Mouse (Mus musculus): ENCODE data around the gene Katnal1. TPM values are rescaled to one million over a fixed set of nuclear protein-coding genes. Genes with fewer than 3 reads are reported as not detected.
A peak's percentile ranks its signal among the peaks of the same experiment; 100 is the strongest.

Katnal1 gene
- polyA plus RNA-seq, 1 experiment: 2.4 TPM

- Histone ChIP-seq H3K4me3 (ENCODE audit: extremely low read depth, insufficient read depth, insufficient read length) (no peak overlapping the region), H3K36me3 (ENCODE audit: control insufficient read depth, insufficient read depth, low read length) (no peaks in the 10 kb centered on the region), H3K4me1 (ENCODE audit: control insufficient read depth, insufficient read depth, insufficient read length) (no peaks in the 10 kb centered on the region), H3K27me3 (ENCODE audit: control insufficient read depth, insufficient read depth, low read length) (no peaks in the 10 kb centered on the region), H3K27ac (ENCODE audit: insufficient read depth, low read length) (no peak overlapping the region)
- no peak for TF ChIP-seq POLR2A (IDR thresholded peaks at IDR 0.05; ENCODE audit: low read depth, low read length)
- no peak for TF ChIP-seq CTCF (IDR thresholded peaks at IDR 0.05; ENCODE audit: extremely low read depth, insufficient read depth, insufficient read length, insufficient replicate concordance)
- no peak for DNase-seq (ENCODE audit: low read depth in 1 of 2, low spot score in 2 of 2)
- WGBS: 84% methylated on average over 8 of the region's 8 CpGs
Observed at GRCm38 (mm10) chr5:148933767-148934166, 4.6 kb upstream of the Katnal1 start.

- no peak for DNase-seq (ENCODE audit: low read depth in 1 of 2, low spot score in 2 of 2)
- Histone ChIP-seq H3K27me3 (ENCODE audit: control insufficient read depth, insufficient read depth, low read length) (no peaks in the 10 kb centered on the region), H3K27ac (ENCODE audit: insufficient read depth, low read length) (no peak overlapping the region), H3K4me1 (ENCODE audit: control insufficient read depth, insufficient read depth, insufficient read length) (no peaks in the 10 kb centered on the region), H3K4me3 (ENCODE audit: extremely low read depth, insufficient read depth, insufficient read length) (no peak overlapping the region), H3K36me3 (ENCODE audit: control insufficient read depth, insufficient read depth, low read length) (no peaks in the 10 kb centered on the region)
- TF ChIP-seq CTCF (IDR thresholded peaks at IDR 0.05; ENCODE audit: extremely low read depth, insufficient read depth, insufficient read length, insufficient replicate concordance): no peak
- TF ChIP-seq POLR2A (IDR thresholded peaks at IDR 0.05; ENCODE audit: low read depth, low read length): no peak
- WGBS: 71% methylated on average over 1 of the region's 1 CpGs
Observed at GRCm38 (mm10) chr5:148931301-148931700, 2.2 kb upstream of the Katnal1 start.

DNA sequence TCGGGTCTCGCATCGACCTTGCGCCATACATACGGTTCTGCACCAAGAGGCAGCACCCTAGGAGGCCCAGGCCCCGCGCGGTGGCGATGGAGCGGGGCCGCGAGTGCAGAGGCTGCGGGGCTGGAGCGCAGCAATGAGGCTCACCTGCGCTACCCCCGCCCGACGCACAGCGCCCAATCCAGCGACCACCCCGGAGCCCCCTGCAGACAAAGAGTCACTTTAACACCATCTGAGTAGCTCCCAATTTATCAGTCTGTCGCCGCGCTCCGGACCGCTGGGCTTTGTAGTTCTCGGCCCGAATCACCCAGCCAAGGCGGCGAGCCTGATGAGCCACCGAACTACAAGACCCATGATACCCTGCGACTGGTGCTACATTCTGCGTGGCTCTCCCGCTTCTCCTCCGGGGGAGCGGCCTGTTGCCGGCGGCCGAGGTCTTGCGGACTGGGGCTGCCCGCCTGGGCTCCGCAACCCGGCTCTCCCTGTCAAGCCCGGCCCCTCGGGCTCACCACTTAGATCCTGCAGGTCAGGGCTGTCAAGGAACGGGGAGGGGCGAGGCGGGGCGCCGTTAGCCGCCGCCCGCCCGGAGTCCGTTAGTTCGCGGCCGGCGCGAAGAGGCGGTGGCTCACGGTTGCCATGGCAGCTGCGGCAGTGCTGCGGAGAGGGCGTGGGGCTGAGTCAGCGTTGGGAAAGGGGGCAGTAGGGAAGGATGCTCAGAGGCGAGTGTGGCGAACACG, 571 bp downstream of the Katnal1 start:
- Histone ChIP-seq H3K27ac (ENCODE audit: insufficient read depth, low read length) (peak overlapping the region; percentile 79), H3K27me3 (ENCODE audit: control insufficient read depth, insufficient read depth, low read length) (no peaks in the 10 kb centered on the region), H3K36me3 (ENCODE audit: control insufficient read depth, insufficient read depth, low read length) (no peaks in the 10 kb centered on the region), H3K4me3 (ENCODE audit: extremely low read depth, insufficient read depth, insufficient read length) (peak overlapping the region; percentile 70), H3K4me1 (ENCODE audit: control insufficient read depth, insufficient read depth, insufficient read length) (no peaks in the 10 kb centered on the region)
- WGBS: under 1% methylated on average over 69 of the region's 69 CpGs
- TF ChIP-seq CTCF (IDR thresholded peaks at IDR 0.05; ENCODE audit: extremely low read depth, insufficient read depth, insufficient read length, insufficient replicate concordance) (no peak), POLR2A (IDR thresholded peaks at IDR 0.05; ENCODE audit: low read depth, low read length) (no peak)
- peak; percentile 79 to 90 for DNase-seq (ENCODE audit: low read depth in 1 of 2, low spot score in 2 of 2)

DNA sequence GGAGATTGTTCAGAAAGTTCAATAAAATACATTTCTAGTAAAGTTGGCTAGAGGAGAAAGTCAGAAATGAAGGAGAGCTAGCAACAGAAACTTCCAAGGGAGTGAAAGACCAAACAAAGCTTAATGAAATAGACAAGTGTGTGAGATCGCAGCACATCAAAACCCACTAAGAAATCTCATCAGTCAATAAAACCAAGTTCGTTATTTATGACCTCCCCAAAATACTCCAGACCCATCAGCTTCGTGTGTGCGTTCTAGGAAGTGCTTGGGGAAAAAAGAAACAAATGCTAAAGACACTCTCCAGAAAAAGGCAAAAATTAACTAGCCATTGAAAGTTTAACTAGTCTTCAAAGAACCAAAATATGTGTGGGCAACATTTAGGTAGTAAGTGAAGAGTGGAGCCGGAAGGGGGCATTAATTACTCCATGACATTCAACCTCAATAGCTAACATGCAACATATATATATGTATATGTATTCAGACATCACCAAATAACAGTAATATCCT, 1.4 kb downstream of the Katnal1 start:
- TF ChIP-seq POLR2A (IDR thresholded peaks at IDR 0.05; ENCODE audit: low read depth, low read length) (no peak), CTCF (IDR thresholded peaks at IDR 0.05; ENCODE audit: extremely low read depth, insufficient read depth, insufficient read length, insufficient replicate concordance) (no peak)
- H3K4me3 ChIP-seq (ENCODE audit: extremely low read depth, insufficient read depth, insufficient read length): peak overlapping the region; percentile 70; the same call in 1 of the 2 replicates
- no peaks in the 10 kb centered on the region for H3K36me3 ChIP-seq (ENCODE audit: control insufficient read depth, insufficient read depth, low read length)
- no peak for DNase-seq (ENCODE audit: low read depth in 1 of 2, low spot score in 2 of 2)
- no peak overlapping the region for H3K27ac ChIP-seq (ENCODE audit: insufficient read depth, low read length)
- no peaks in the 10 kb centered on the region for H3K4me1 ChIP-seq (ENCODE audit: control insufficient read depth, insufficient read depth, insufficient read length)
- WGBS: 46% methylated on average over 5 of the region's 5 CpGs
- H3K27me3 ChIP-seq (ENCODE audit: control insufficient read depth, insufficient read depth, low read length): no peaks in the 10 kb centered on the region

GRCm38 (mm10) chr5:148924586-148924985, 4.5 kb downstream of the Katnal1 start:
- WGBS: 97% methylated on average over 12 of the region's 12 CpGs
- H3K27ac ChIP-seq (ENCODE audit: insufficient read depth, low read length): no peak overlapping the region
- H3K4me1 ChIP-seq (ENCODE audit: control insufficient read depth, insufficient read depth, insufficient read length): no peaks in the 10 kb centered on the region
- DNase-seq (ENCODE audit: low read depth in 1 of 2, low spot score in 2 of 2): no peak
- H3K36me3 ChIP-seq (ENCODE audit: control insufficient read depth, insufficient read depth, low read length): no peaks in the 10 kb centered on the region
- H3K4me3 ChIP-seq (ENCODE audit: extremely low read depth, insufficient read depth, insufficient read length): no peak overlapping the region
- TF ChIP-seq POLR2A (IDR thresholded peaks at IDR 0.05; ENCODE audit: low read depth, low read length): no peak
- no peak for TF ChIP-seq CTCF (IDR thresholded peaks at IDR 0.05; ENCODE audit: extremely low read depth, insufficient read depth, insufficient read length, insufficient replicate concordance)
- no peaks in the 10 kb centered on the region for H3K27me3 ChIP-seq (ENCODE audit: control insufficient read depth, insufficient read depth, low read length)

DNA sequence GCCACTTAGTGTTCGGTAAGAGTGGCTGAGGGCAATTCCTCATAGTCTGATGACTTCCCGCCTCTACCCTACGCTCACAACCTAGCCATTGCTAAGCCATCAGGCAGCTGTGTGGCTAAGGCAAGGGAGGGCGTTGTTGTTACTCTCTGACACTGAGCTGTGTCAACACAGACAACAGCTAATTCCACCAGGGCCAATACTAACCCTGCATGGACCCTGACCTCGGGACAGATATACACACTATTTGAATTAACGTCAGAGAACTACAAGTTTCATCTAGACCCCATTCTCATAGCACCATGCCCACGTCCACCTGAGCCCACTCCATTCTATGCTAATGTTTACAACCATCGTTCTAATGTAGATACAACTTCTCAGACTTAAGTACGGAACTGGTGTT, 5.1 kb downstream of the Katnal1 start:
- no peak for DNase-seq (ENCODE audit: low read depth in 1 of 2, low spot score in 2 of 2)
- TF ChIP-seq CTCF (IDR thresholded peaks at IDR 0.05; ENCODE audit: extremely low read depth, insufficient read depth, insufficient read length, insufficient replicate concordance) (no peak), POLR2A (IDR thresholded peaks at IDR 0.05; ENCODE audit: low read depth, low read length) (no peak)
- Histone ChIP-seq H3K36me3 (ENCODE audit: control insufficient read depth, insufficient read depth, low read length) (no peaks in the 10 kb centered on the region; the same call in 1 of the 2 replicates), H3K4me3 (ENCODE audit: extremely low read depth, insufficient read depth, insufficient read length) (no peak overlapping the region), H3K27ac (ENCODE audit: insufficient read depth, low read length) (no peak overlapping the region), H3K27me3 (ENCODE audit: control insufficient read depth, insufficient read depth, low read length) (no peaks in the 10 kb centered on the region), H3K4me1 (ENCODE audit: control insufficient read depth, insufficient read depth, insufficient read length) (no peaks in the 10 kb centered on the region)
- 91% methylated on average over 9 of the region's 9 CpGs for WGBS

- Histone ChIP-seq H3K27ac (ENCODE audit: insufficient read depth, low read length) (no peak overlapping the region), H3K4me1 (ENCODE audit: control insufficient read depth, insufficient read depth, insufficient read length) (no peaks in the 10 kb centered on the region)
- TF ChIP-seq POLR2A (IDR thresholded peaks at IDR 0.05; ENCODE audit: low read depth, low read length): no peak
- no peak for TF ChIP-seq CTCF (IDR thresholded peaks at IDR 0.05; ENCODE audit: extremely low read depth, insufficient read depth, insufficient read length, insufficient replicate concordance)
Observed at GRCm38 (mm10) chr5:148923408-148923807, 5.7 kb downstream of the Katnal1 start.

More at GRCm38 (mm10) chr5:148923408-148923807, 5.7 kb downstream of the Katnal1 start:
- no peak overlapping the region for H3K4me3 ChIP-seq (ENCODE audit: extremely low read depth, insufficient read depth, insufficient read length)
- DNase-seq (ENCODE audit: low read depth in 1 of 2, low spot score in 2 of 2): no peak
- peaks cover under 1% of the 10 kb centered on the region for H3K36me3 ChIP-seq (ENCODE audit: control insufficient read depth, insufficient read depth, low read length)
- 82% methylated on average over 10 of the region's 10 CpGs for WGBS
- H3K27me3 ChIP-seq (ENCODE audit: control insufficient read depth, insufficient read depth, low read length): no peaks in the 10 kb centered on the region

Data from spleen, adult 2 months (tissue).